Mouse (Mus musculus): ENCODE measurements around the gene Ccdc87.
"Not testable (repeated sequence)": the region's sequence is repeated elsewhere in the genome, so short reads cannot be mapped to it uniquely, and the experiment has no call there.

The Ccdc87 gene

DNA sequence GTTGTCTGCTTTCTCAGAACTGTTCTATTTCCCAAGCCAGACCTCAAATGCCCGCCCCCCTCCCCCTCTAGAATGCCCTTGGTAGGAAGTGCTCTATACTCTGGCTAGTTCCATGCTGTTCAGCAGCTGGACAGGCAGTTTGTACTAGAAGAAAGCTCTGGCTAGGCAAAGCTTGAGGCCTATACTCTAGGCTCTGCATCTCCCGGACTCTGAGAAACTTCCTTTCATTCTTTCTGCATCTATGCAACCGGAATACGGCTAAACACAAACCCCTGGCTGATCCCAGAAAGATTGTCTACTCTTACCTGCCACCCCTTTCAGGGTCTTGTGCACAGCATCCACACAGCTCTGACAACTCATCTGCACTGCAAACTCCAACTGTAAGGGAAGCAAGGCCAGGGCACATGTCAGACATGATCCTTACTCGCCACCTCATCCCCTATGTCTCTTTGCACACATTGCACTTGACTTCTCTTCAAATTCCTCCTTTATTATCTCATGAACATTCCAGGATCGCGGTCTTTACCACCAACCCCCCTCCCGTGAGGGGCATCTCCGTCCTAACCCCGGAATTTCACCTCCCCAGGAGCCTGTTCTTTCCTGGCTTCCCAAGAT, 533 bp upstream of the Ccdc87 start:
- DNase-seq (ENCODE audit: low spot score in 2 of 2) = no peak

DNA sequence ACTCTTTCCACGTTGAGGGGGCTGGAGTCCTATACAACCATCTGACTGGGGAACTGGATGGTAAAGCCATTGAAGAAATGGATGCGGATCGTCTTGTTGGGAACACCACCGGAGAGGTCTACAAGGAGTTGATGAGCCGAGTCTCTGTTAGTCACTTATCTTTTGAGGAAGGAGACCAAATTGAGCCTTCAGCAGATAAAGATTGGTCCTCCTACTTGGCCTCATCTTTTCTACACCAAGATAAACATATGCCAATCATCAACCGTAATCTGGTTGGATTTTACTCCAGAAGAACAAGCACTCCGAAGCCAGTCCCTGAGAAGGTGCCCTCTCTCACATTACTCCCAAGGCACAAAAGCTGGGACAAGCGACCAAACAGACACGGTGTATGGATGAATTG, 1.7 kb downstream of the Ccdc87 start:
- no peak for DNase-seq (ENCODE audit: low spot score in 2 of 2)

DNA sequence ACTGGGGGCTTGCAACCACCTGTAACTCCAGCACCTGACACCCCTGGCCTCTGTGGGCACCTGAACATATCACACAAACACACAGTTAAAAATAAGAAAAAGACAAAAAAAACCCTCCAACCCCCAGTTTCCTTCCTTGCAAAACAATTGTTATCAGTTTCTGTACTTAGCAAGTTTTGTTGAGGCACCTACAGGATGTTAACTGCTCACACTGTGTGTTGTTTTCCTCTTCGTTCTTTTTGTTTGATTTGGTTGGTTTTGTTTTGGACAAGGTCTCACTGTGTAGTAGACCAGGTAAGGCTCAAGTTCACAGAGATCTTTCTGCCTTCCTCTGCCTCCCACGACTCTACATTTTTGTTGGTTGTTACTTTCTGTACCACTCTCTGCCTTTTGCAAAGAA, 3.4 kb downstream of the Ccdc87 start:
- no peak for DNase-seq (ENCODE audit: low spot score in 2 of 2)

DNA sequence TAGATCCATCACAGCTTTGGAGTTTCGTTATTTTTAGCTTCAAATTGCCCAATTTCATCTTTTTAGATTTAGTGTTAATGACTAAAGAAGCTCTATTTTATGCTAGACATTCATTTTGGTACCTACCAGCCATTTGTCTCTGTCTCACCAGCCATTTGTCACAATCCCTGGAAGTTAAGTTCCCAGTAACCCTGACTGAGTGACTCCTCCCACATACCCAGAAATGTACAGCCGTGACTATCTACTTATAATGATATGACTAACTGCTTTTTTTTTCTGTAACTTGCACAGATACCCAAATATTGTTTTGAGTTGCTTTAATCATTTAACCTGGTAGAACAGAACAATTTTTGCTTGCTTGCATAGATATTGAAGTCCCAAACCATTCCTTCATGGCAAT, 6.7 kb downstream of the Ccdc87 start:
- DNase-seq (ENCODE audit: low spot score in 2 of 2) = no peak

DNA sequence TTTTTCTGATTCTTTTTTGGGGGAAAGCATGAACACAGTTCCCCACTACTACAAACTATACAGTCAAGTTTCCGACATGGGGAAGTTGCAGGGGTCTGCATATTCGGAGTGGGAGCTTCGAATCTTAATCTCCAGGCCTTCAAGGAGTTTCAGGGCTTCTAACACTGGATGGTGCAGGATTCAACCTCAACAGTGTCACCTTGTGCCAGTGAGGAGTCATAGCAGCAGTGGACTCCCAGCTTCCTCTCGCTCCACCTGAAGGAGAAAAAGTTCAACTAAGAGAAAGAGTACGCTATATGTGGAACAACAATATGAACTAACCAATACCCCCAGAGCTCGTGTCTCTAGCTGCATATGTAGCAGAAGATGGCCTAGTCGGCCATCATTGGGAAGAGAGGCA, 8.3 kb downstream of the Ccdc87 start:
- no peak for DNase-seq (ENCODE audit: low spot score in 2 of 2)

DNA sequence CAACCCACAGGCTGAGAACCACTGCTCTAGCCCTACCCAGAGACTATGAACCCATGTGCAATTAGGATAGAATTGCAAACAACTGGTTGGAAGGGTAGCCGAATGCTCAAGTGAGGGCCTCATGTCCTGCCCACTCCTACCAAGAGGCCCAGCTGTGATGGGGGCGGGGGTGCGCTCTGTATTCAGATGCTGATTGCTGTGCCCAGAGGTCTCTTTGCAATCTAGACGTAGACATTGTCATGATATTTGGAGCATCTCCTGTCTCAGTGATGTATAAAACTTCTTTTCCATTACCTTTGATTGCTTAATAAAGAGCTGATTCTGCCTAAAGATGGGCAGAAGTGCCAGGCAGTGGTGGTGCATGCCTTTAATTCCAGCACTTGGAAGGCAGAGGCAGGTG, 10.6 kb downstream of the Ccdc87 start:
- no peak for DNase-seq (ENCODE audit: low spot score in 2 of 2)

DNA sequence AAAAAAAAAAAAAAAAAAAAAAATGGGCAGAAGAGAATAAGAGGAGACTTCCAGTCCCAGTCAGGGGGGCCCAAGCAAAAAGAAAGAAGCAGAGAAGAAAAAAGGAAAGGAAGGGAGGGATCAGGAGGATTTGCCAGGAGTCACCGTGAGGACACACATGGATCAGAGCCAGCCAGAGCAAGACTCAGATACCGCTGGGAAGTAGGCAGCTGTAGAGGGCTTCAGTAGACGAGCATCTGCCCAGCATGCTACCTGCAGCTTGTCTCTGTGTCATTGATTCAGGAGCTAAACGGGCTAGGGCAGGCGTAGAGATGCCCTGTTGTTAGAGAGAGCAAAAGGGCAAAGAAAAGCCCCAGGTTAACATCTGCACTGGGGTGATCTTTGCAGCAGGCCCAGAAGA, 11.1 kb downstream of the Ccdc87 start:
- no peak for DNase-seq (ENCODE audit: low spot score in 2 of 2)

DNA sequence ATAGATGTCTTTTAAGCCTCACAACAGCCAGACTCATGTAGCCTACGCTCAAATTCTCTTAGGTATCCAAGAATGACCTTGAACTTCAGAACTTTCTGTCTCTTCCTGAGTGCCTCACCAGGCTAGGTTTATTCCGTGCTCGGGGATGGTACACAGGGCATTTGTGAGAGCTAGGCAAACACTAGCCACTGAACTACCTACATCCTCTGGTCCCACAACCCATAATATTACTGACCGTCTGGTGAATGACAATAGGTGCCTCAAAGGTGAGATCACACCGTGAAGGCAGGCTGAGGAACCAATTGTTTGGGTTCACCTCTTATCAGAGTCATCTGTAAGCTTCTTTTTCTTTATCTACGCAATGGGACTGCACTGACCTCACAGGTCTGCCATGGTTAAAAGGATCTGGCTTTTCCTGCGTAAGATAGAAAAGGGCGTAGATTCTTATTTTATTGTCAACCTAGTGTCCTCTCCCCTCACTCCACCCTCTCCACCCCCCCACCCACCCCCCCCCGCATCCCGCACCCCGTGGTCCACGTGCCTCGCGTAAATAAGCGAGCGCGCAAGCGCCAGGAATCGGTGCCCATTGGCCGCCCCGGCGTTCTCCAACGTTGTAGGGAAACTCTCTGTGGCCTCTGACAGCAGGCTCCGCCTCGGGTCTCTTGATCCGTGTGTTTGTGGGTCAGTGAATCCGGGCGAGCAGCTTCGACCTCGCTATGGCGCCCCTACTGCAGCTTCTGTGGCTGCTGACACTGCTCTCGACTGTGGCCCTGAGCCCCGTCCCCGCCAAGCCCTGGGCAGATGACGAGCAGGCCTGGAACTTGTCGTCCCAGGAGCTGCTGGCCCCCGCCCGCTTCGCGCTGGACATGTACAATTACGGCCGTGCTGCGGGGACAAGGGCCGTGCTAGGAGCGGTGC, 15.6 kb downstream of the Ccdc87 start, which contains the start of gene Ctsf:
TSS of gene Ctsf (plus strand) at position 579 of the 918 bp plus-strand sequence.
- DNase-seq (ENCODE audit: low spot score in 2 of 2) = peak; percentile 43 to 71

DNA sequence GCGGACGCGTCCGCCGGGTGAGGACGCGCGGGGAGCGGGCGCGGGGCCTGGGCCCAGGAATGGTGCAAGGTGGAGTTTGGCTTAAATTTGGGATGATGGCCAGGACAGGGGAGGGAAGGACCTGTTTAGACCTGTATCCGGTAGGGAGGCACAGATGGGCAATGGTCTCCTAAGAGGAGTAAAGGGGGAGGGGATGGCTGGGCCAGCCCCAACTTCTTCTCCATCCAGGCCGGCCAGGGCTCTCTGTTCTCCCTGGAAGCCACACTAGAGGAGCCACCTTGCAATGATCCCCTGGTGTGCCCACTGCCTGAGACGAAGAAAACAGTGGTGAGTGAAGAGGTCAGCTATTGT, 16.3 kb downstream of the Ccdc87 start:
- no peak for DNase-seq (ENCODE audit: low spot score in 2 of 2)

DNA sequence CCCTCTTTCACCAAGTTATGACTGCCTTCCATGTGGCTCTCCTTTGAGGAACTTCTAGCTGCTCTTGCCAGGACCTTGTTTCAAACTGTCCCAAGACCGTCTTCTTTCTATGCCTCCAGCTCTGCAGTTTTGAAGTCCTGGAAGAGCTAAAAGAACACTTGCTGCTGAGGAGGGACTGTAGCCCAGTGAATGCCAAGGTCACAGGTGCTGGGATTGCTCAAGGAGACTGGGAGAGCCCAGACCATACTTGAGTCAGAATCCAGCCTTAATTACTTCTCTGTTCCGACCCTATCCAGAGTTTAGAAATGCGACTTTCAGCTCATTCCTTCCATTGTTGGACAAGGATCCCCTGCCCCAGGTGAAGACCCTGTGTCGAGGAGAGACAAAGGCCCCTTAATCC, 16.8 kb downstream of the Ccdc87 start:
- no peak for DNase-seq (ENCODE audit: low spot score in 2 of 2)

DNA sequence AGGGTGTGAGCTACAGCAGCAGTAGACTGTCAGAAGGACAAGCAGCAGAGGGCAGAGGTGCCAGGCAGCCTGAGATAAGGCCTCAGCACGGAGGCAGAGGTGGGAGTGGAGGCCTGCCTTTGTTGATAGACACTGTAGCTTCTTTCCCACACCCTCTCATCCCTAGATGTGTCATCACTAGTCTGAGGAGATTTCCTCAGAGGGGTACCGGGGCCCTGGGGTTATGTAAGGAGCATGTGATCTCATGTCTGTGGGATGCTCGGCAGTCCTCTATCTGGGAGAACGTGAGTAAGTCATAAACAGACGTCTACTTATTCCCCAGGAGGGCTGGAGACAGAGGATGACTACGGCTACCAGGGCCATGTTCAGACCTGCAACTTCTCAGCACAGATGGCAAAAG, 19.9 kb downstream of the Ccdc87 start:
- DNase-seq (ENCODE audit: low spot score in 2 of 2) = peak; percentile 64 to 74

DNA sequence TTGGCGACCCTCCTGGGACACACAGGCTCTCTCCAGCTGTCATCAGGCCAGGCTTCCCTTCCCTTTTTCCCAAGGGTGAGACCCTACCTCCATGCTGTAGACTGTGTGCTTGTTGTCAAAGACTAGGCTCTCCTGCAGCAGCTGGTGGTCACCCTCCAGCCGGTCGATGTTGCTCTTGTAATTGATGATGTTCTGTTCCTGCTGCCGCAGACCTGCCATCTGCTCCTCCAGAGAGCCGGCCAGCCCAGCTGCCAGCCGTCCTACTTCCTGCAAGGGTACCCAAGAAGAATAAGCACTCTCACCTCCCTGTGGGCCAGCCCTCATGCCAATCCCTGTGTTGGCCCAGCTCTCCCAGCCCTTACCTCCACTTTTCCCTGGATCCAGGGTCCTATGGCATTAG, 23.9 kb downstream of the Ccdc87 start:
- no peak for DNase-seq (ENCODE audit: low spot score in 2 of 2)

DNA sequence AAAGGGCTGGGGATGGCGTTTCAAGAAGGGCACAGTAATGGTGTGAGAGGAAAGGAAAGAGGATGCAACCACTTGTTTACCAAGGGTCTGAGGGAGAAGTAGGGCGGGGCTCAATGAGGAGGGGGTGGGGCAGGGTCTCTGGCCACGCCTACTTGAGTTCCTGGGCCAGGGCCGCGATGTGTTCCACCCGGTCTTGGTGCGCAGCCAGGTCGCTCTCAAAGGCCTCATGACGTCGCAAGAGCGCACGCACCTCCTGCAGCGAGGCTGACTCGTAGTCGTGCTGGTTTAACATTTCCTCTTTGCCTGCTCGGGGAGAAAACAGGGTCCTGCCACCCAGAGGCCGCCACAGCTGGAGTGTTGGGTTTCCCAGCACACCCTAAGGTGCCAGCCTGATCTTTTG, 26.0 kb downstream of the Ccdc87 start:
- DNase-seq (ENCODE audit: low spot score in 2 of 2) = no peak

DNA sequence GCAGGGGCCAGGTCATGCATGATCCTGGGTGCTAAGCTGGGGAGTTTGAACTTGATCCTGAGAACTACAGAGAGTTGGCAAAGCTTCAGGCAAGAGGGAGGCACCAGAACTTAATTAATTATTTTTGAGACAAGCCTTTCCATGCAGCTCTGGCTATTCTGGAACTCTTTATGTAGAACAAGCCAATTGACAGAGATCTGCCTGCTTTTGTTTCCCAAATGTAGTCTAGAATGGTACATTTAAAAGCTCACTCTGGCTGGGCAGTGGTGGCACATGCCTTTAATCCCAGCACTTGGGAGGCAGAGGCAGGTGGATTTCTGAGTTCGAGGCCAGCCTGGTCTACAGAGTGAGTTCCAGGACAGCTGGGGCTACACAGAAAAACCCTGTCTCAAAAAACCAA, 35.4 kb downstream of the Ccdc87 start:
- DNase-seq (ENCODE audit: low spot score in 2 of 2) = not testable (repeated sequence)

DNA sequence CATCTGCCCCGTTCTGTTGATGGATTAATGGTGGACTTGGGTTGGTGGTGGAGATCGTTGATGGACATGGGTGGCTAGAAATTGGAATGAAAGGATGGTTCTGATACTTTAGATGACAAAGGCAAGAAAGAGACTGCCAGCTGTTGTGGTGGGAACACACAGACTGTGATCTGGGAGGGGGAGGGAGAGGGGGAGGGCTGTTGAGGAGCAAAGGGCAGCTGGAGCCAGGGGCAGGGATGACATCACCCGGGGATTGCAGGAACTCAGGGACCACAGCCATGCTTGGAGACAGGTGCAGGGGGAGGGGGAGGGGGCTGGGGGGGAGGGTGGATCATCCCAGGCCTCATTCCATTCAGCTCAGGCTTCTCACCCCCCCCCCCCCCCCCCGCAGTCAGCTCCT, 37.1 kb downstream of the Ccdc87 start:
- DNase-seq (ENCODE audit: low spot score in 2 of 2) = no peak

DNA sequence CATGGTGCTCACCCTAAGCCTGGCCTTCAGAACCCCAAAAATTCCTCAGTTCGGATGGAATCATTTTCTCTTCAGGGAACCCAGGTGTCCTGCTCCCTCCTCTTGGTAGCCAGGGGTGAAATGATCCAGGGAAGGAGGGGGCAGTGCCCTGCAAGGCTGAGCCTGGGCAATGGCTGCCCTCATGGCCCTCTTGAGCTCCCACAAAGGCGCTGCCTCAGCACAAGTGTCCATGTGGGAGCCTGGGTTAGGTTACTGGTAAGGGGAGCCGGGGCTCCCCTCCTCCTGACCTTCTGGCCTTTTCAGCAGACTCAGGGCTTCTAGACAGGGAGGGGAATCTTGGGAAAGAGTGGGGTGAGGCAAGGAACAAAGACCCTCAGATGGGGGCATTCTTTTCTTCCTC, 37.6 kb downstream of the Ccdc87 start:
- no peak for DNase-seq (ENCODE audit: low spot score in 2 of 2)

DNA sequence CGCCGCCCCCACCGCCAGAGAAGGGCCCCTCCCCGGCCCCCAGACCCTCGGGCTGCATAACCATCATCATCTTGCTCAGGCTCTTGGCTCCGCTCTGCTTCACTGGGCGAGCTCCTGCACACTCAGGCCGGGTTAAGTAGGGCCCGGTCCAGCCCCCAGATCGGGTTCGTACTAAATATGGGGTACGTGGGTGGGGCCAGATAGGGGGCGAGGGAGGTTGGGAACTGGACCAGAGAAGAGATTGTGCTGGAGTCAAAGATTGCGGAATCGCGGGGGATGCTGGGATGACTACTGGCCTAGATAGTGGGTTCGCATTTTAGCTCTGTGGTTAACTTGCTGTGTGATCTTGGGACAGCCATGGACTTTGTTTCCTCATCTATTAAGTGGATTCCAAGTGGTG, 38.6 kb downstream of the Ccdc87 start, which contains the start of gene Actn3:
TSS of gene Actn3 (minus strand) at position 125 of the 400 bp plus-strand sequence.
- DNase-seq (ENCODE audit: low spot score in 2 of 2) = no peak

DNA sequence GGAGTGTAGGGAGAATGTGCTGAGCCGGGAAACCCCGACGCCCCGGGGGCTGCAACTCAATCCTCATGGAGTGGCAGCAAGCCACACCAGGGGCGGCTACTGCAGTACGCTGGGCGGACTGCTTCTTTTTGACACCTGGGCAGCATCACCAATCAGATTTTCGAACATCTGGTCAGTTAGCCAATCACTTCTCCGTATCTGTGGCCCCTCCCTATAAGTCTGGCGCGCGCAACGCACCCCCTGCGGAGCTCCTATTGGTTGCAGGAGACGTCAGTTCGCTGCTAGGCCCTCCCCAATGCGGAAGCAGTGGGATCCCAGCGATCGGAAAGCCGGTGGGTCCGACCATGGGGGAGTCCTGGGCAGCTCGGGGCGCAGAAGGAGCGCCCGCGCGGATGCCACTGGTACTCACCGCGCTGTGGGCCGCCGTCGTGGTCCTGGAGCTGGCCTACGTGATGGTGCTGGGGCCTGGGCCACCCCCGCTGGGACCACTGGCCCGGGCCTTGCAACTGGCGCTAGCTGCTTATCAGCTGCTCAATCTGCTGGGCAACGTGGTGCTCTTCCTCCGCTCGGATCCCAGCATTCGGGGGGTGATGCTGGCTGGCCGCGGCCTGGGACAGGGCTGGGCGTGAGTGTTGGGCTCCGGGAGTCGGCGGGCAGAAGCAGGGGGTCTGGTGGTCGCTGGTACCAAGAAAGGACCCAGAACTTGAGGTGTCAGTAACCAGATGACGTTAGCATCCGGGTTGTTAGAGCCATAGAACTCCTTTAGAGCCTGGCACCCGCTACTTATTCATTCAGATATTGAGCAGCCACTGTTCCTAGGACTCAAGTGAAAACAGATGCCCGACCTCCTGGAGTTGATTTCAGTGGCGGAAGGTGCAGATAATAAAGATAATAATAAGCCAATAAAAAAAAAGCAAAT, 39.5 kb downstream of the Ccdc87 start, which contains the start of gene Zdhhc24:
TSS of gene Zdhhc24 (plus strand) at position 264 of the 919 bp plus-strand sequence.
- peak; percentile 94 to 95 for DNase-seq (ENCODE audit: low spot score in 2 of 2)

DNA sequence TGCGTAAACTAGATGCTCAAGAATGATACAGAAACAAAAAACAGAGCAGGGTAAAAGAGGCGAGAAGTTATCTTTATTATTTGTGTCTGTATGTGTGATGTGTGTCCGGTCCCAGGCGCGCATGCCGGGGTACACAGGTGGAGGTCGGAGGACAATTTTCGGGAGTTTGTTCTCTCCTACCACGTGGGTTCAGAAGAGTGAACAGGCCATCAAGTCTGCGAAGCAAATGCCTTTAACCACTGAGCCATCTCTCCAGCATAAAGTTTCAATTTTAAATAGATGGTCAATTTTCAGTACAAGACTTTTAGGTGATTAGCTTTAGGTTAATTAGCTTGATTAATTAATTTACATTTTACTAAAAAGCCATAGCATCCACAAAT, 40.1 kb downstream of the Ccdc87 start:
- DNase-seq (ENCODE audit: low spot score in 2 of 2) = no peak

DNA sequence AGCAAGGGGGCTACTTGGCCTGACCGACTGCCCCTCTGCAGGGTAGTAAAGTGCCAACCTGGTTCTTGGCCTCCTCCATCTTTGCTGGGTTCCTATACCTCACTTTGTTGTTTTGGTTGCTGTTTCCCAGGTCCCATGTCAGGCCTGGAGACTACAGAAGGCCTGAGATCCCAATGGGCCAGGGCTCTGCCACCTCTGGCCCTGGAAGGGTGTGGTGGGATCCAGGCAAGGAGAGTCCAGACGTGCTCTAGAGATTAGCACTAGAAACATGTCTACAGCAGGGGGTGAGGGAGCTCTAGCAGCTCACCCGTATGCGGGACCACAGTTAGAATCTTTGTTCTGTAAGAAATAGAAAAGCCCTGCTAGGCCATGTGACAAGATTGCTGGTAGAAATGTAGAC, 44.8 kb downstream of the Ccdc87 start:
- no peak for DNase-seq (ENCODE audit: low spot score in 2 of 2)

DNA sequence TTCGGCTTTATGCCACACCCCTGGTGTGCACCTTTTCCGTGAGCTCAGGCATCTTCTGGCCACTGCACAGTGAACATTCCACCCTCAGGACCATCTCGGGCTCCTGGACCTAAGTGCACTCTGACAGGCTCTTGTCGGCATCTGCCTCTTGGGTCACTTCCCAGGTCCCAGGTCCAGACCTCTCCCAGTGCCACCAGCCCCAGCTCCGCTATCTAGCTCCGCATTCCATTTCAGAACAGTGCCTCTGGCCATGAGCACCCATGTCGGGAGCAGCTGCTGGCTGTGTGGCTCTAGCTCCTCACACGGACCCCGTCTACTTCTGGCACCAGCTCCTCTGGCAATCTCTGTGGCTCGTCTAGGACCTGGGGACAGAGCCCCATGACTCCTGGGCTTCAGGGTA, 50.6 kb downstream of the Ccdc87 start:
- DNase-seq (ENCODE audit: low spot score in 2 of 2) = no peak

DNA sequence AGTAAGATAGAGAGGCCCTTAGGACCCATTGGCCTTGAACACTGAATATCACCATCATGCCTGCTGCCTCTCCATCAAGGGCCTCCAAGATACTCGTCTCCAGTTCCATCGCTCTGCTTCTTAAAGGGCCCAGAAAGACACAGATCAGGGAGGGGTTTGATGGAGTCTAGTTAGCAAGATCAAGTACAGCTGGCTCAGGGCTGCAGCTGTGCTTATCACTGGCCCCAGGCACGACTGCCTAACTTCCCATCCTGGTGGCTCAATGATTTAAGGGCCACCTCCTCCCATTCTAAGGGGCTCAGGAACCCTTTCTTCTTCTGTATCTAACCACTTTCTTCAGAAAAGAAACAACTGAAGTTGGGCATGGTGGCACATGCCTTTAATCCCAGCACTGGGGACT, 52.6 kb downstream of the Ccdc87 start:
- DNase-seq (ENCODE audit: low spot score in 2 of 2) = peak; percentile 30 to 31
